Mouse (Mus musculus) kidney, postnatal 14 days (tissue): ENCODE data around the gene Anxa8.
A peak's percentile ranks its signal among the peaks of the same experiment; 100 is the strongest.

Source experiments
- DNase-seq: peaks from one replicate; pipeline ENCODE4 v3.0.0; 2022; ENCODE audit warnings: mixed read lengths

Anxa8 gene

GRCm38 (mm10) chr14:34085731-34086130 is at the start of gene Anxa8:
Anxa8 (plus strand) TSS chr14:34085981.
- DNase-seq, result no peak

- no peak for DNase-seq
Observed at GRCm38 (mm10) chr14:34041241-34041640, 44.5 kb upstream of the Anxa8 start.

GRCm38 (mm10) chr14:34043341-34043740 is 42.4 kb upstream of the Anxa8 start:
- DNase-seq, result no peak

GRCm38 (mm10) chr14:34050101-34050779 is 35.5 kb upstream of the Anxa8 start:
- no peak for DNase-seq

GRCm38 (mm10) chr14:34052516-34052915 is 33.3 kb upstream of the Anxa8 start, which contains the start of gene Antxrl:
Antxrl (plus strand) TSS chr14:34052707.
- no peak for DNase-seq

- no peak for DNase-seq
Observed at GRCm38 (mm10) chr14:34071665-34072064, 14.1 kb upstream of the Anxa8 start.

GRCm38 (mm10) chr14:34075346-34075745 is 10.4 kb upstream of the Anxa8 start:
- peak; percentile 23 for DNase-seq

GRCm38 (mm10) chr14:34077222-34077621 is 8.6 kb upstream of the Anxa8 start:
- no peak for DNase-seq

GRCm38 (mm10) chr14:34078293-34078692 is 7.5 kb upstream of the Anxa8 start:
- no peak for DNase-seq

GRCm38 (mm10) chr14:34080321-34080997 is 5.3 kb upstream of the Anxa8 start:
- DNase-seq, result peak; percentile 78

- DNase-seq, result no peak
Observed at GRCm38 (mm10) chr14:34086806-34087205, 1.0 kb downstream of the Anxa8 start.

- no peak for DNase-seq
Observed at GRCm38 (mm10) chr14:34087856-34088398, 2.1 kb downstream of the Anxa8 start.

GRCm38 (mm10) chr14:34089796-34090195 is 4.0 kb downstream of the Anxa8 start:
- no peak for DNase-seq

- no peak for DNase-seq
Observed at GRCm38 (mm10) chr14:34091475-34091874, 5.7 kb downstream of the Anxa8 start.

- DNase-seq, result no peak
Observed at GRCm38 (mm10) chr14:34092856-34093255, 7.1 kb downstream of the Anxa8 start.

GRCm38 (mm10) chr14:34096161-34096560 is 10.4 kb downstream of the Anxa8 start:
- DNase-seq, result no peak

- DNase-seq, result no peak
Observed at GRCm38 (mm10) chr14:34102601-34103000, 16.8 kb downstream of the Anxa8 start, which contains the start of gene A630023A22Rik. A630023A22Rik (minus strand) TSS chr14:34102754.

- DNase-seq, result no peak
Observed at GRCm38 (mm10) chr14:34103855-34104254, 18.1 kb downstream of the Anxa8 start.

GRCm38 (mm10) chr14:34104892-34105291 is 19.1 kb downstream of the Anxa8 start:
- peak; percentile 80 for DNase-seq

- peak; percentile 44 for DNase-seq
Observed at GRCm38 (mm10) chr14:34106389-34107062, 20.7 kb downstream of the Anxa8 start.

- DNase-seq, result no peak
Observed at GRCm38 (mm10) chr14:34107594-34107993, 21.8 kb downstream of the Anxa8 start.

GRCm38 (mm10) chr14:34114311-34114710 is 28.5 kb downstream of the Anxa8 start:
- DNase-seq, result no peak

GRCm38 (mm10) chr14:34119046-34119723 is 33.4 kb downstream of the Anxa8 start:
- no peak for DNase-seq
